Mouse (Mus musculus): ENCODE results near the gene Ube2q1. TPM values are rescaled to one million over a fixed set of nuclear protein-coding genes. Genes with fewer than 3 reads are reported as not detected.
"Not testable (repeated sequence)": the region's sequence is repeated elsewhere in the genome, so short reads cannot be mapped to it uniquely, and the experiment has no call there.

Ube2q1 gene
- polyA plus RNA-seq, 1 experiment, result 49.1 TPM

DNA sequence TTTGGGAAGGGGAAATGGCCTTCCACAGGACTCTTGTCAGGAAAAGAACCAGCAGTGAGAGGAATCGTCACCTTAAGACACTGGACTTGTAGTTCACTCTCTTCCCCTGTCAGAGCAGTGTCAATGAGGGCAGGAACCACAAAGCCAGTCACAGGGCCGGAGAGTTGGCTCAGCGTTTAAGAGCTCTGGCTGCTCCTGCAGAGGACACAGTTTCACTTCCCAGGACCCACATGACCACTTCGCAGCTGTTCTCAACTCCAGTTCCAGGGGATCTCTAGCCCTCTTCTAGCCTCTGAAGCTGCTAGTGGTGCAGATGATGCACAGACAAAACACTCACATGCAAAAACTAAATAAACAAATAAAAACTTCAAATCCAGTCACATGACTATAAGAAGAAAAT, 22.9 kb downstream of the Ube2q1 start:
- no peak for TF ChIP-seq POLR2A (IDR thresholded peaks at IDR 0.05; ENCODE audit: control insufficient read depth, extremely low read depth, insufficient read depth, low read length, poor library complexity)
- TF ChIP-seq CTCF (IDR thresholded peaks at IDR 0.05; ENCODE audit: borderline replicate concordance, control insufficient read depth, extremely low read depth, insufficient read depth, low read length, poor library complexity), result no peak
- Histone ChIP-seq H3K27ac (ENCODE audit: control insufficient read depth, insufficient read depth, low read length) (no peak overlapping the region), H3K4me3 (ENCODE audit: control insufficient read depth, insufficient read depth, low read length) (no peak overlapping the region), H3K36me3 (ENCODE audit: control insufficient read depth, insufficient read depth, low read length) (no peaks in the 10 kb centered on the region), H3K27me3 (ENCODE audit: control insufficient read depth, insufficient read depth, low read length) (no peaks in the 10 kb centered on the region), H3K4me1 (replicated peaks; ENCODE audit: control insufficient read depth, insufficient read depth, low read length) (peaks cover 4% of the 10 kb centered on the region; the same call in 1 of the 2 replicates)
- no peak for DNase-seq
- 4% methylated on average over 4 of the region's 4 CpGs for whole genome bisulfite sequencing

DNA sequence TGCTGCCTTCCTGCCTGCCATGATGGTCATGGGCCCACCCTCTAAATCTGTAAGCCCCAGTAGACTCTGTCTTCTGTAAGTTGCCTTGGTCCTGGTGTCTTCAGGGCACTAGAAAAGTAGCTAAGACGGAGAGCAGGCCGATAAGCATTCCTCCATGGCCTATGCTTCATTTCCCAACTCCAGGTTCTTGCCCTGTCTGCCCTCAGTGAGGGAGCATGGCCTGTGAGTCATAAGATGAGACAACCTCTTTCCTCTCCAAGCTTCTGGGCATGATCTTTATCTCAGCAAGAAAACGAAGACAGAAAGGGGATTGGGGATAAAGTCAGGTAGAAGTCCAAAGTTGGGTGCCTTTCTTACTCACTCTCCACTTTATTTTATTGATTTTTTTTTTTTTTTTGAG, 25.1 kb downstream of the Ube2q1 start:
- no peak for DNase-seq
- Histone ChIP-seq H3K4me1 (replicated peaks; ENCODE audit: control insufficient read depth, insufficient read depth, low read length) (peaks cover 6% of the 10 kb centered on the region; the same call in 1 of the 2 replicates), H3K27ac (ENCODE audit: control insufficient read depth, insufficient read depth, low read length) (no peak overlapping the region), H3K36me3 (ENCODE audit: control insufficient read depth, insufficient read depth, low read length) (no peaks in the 10 kb centered on the region), H3K4me3 (ENCODE audit: control insufficient read depth, insufficient read depth, low read length) (no peak overlapping the region), H3K27me3 (ENCODE audit: control insufficient read depth, insufficient read depth, low read length) (no peaks in the 10 kb centered on the region)
- no peak for TF ChIP-seq CTCF (IDR thresholded peaks at IDR 0.05; ENCODE audit: borderline replicate concordance, control insufficient read depth, extremely low read depth, insufficient read depth, low read length, poor library complexity)
- TF ChIP-seq POLR2A (IDR thresholded peaks at IDR 0.05; ENCODE audit: control insufficient read depth, extremely low read depth, insufficient read depth, low read length, poor library complexity), result no peak
- WGBS, result 90% methylated on average over 3 of the region's 3 CpGs

DNA sequence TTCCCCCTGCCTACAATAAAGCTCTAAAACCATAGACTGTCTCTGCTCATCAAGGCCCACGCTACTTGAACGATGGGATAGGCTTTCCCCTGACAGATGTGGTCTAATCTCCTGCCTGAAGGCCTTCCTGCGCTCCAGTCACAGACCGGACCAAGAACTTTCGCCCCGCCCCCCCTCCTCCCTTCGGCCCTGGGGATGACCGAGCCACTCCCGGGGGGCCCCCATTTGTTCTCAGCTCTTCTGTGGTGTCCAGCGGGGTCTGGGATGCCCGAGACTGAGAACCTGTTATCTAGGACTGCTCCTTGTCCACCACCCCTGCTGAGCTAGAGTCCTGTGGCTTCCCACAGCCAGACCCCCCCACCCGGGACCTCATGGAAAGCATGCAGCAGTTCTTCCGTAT, 26.1 kb downstream of the Ube2q1 start:
- Histone ChIP-seq H3K27ac (ENCODE audit: control insufficient read depth, insufficient read depth, low read length) (no peak overlapping the region), H3K27me3 (ENCODE audit: control insufficient read depth, insufficient read depth, low read length) (no peaks in the 10 kb centered on the region), H3K4me1 (replicated peaks; ENCODE audit: control insufficient read depth, insufficient read depth, low read length) (peaks cover 6% of the 10 kb centered on the region; the same call in 1 of the 2 replicates), H3K36me3 (ENCODE audit: control insufficient read depth, insufficient read depth, low read length) (no peaks in the 10 kb centered on the region), H3K4me3 (ENCODE audit: control insufficient read depth, insufficient read depth, low read length) (no peak overlapping the region)
- no peak for TF ChIP-seq CTCF (IDR thresholded peaks at IDR 0.05; ENCODE audit: borderline replicate concordance, control insufficient read depth, extremely low read depth, insufficient read depth, low read length, poor library complexity)
- TF ChIP-seq POLR2A (IDR thresholded peaks at IDR 0.05; ENCODE audit: control insufficient read depth, extremely low read depth, insufficient read depth, low read length, poor library complexity), result no peak
- no peak for DNase-seq
- WGBS, result 87% methylated on average over 13 of the region's 13 CpGs

DNA sequence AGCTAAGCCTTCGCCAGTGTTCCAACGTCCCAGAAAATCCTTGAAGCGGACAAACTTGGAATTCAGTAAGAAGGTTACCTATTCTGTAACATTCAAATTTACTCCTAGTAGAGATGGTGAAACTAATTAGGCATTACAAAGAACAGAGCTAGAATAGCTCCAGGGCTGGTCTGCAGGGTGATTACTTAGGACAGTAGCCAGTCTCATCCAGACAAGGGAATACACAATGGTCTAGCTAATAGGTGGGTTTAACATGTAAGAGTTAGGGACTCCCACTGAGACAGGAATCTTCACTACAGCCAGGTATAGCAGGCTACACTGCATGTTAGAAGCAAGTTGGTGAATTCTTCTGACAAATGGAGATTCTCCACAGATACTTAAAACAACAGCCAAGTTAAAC, 26.7 kb downstream of the Ube2q1 start:
- not testable (repeated sequence) for DNase-seq; H3K4me3 ChIP-seq (ENCODE audit: control insufficient read depth, insufficient read depth, low read length); H3K36me3 ChIP-seq (ENCODE audit: control insufficient read depth, insufficient read depth, low read length); H3K4me1 ChIP-seq (replicated peaks; ENCODE audit: control insufficient read depth, insufficient read depth, low read length); H3K27ac ChIP-seq (ENCODE audit: control insufficient read depth, insufficient read depth, low read length); H3K27me3 ChIP-seq (ENCODE audit: control insufficient read depth, insufficient read depth, low read length)
- WGBS, result 96% methylated on average over 3 of the region's 3 CpGs

DNA sequence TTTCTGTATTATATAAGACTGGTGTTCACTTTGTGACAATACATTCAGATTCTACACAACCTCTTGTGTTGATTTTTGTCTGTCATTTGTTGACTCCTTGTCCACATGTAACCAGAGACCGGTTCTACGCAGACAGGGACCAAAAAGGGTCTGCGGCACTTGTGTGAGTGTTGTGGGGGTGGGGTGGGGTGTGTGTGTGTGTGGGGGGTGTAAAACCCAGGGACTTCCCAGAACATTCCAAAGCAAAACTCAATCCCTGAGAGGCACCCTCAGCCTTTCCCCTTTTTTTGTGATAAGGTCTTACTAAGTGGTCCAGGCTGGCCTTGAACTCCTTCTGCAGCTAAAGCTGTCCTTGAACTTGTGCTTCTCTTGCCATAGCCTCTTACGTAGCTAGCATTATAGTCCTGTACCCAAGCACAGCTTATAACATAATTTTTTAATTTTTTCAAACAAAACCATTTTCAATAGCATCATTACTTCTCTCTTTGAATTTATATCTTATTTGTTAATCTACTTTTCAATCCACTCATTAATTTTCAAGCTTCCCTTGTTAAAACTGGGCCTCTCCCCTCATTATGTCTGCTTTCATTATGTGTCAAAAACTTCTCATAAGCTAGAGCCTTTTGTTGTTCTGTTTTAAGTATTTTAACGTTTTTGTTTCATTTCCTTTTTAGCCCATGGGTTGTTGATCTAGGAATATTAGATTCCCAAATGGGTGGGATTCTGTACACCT, 27.5 kb downstream of the Ube2q1 start:
- WGBS, result 77% methylated on average over 5 of the region's 5 CpGs
- H3K27ac ChIP-seq (ENCODE audit: control insufficient read depth, insufficient read depth, low read length), result no peak overlapping the region
- no peak overlapping the region for H3K4me3 ChIP-seq (ENCODE audit: control insufficient read depth, insufficient read depth, low read length)
- no peak for DNase-seq
- H3K4me1 ChIP-seq (replicated peaks; ENCODE audit: control insufficient read depth, insufficient read depth, low read length), result peaks cover 6% of the 10 kb centered on the region; the same call in 1 of the 2 replicates
- no peaks in the 10 kb centered on the region for H3K27me3 ChIP-seq (ENCODE audit: control insufficient read depth, insufficient read depth, low read length)
- no peaks in the 10 kb centered on the region for H3K36me3 ChIP-seq (ENCODE audit: control insufficient read depth, insufficient read depth, low read length)
- TF ChIP-seq CTCF (IDR thresholded peaks at IDR 0.05; ENCODE audit: borderline replicate concordance, control insufficient read depth, extremely low read depth, insufficient read depth, low read length, poor library complexity) (no peak), POLR2A (IDR thresholded peaks at IDR 0.05; ENCODE audit: control insufficient read depth, extremely low read depth, insufficient read depth, low read length, poor library complexity) (no peak)

DNA sequence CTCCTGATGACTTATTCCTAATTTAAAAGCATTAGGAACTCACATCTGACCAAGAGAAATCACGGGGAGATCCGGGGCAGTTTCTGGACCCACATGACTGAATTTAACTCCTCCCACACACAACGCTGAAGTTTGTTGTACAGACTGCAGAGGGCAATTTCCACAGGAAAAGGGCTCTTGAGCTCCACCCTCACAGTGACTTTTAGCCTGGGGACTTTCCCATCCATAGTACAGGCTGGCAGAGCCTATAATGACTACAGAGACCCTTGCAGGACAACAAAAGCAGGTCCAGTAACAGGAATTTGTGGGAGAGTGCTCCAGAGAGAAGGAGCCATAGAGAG, 28.1 kb downstream of the Ube2q1 start:
- no peak for TF ChIP-seq CTCF (IDR thresholded peaks at IDR 0.05; ENCODE audit: borderline replicate concordance, control insufficient read depth, extremely low read depth, insufficient read depth, low read length, poor library complexity)
- no peak for TF ChIP-seq POLR2A (IDR thresholded peaks at IDR 0.05; ENCODE audit: control insufficient read depth, extremely low read depth, insufficient read depth, low read length, poor library complexity)
- Histone ChIP-seq H3K27ac (ENCODE audit: control insufficient read depth, insufficient read depth, low read length) (no peak overlapping the region), H3K4me1 (replicated peaks; ENCODE audit: control insufficient read depth, insufficient read depth, low read length) (0 out of 2 replicates have a peak, but pooled peaks cover 2% of the 10 kb centered on the region), H3K4me3 (ENCODE audit: control insufficient read depth, insufficient read depth, low read length) (no peak overlapping the region), H3K36me3 (ENCODE audit: control insufficient read depth, insufficient read depth, low read length) (no peaks in the 10 kb centered on the region), H3K27me3 (ENCODE audit: control insufficient read depth, insufficient read depth, low read length) (no peaks in the 10 kb centered on the region)
- 0% methylated on average over 3 of the region's 3 CpGs for WGBS
- no peak for DNase-seq

DNA sequence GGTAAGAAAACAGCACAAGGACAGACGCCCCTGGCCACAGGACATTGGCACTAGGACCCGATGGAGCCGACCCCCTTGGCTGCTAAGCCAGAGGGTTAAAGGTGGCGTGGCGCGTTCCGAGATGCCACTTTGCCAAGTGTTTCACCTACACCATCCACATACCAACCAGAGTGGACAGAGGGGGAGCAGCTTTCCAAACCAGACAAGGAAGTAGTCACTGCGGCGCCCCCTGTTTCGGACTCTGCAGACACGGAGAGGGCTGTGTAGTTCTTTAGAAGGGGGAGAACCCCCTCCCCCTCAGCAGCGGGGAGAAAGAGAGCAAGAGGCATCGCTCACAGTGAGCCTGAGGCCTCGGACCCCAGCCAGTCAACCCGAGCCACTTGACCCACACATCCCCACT, 29.5 kb downstream of the Ube2q1 start:
- Histone ChIP-seq H3K4me1 (replicated peaks; ENCODE audit: control insufficient read depth, insufficient read depth, low read length) (0 out of 2 replicates have a peak, but pooled peaks cover 2% of the 10 kb centered on the region), H3K36me3 (ENCODE audit: control insufficient read depth, insufficient read depth, low read length) (no peaks in the 10 kb centered on the region), H3K4me3 (ENCODE audit: control insufficient read depth, insufficient read depth, low read length) (no peak overlapping the region), H3K27ac (ENCODE audit: control insufficient read depth, insufficient read depth, low read length) (no peak overlapping the region), H3K27me3 (ENCODE audit: control insufficient read depth, insufficient read depth, low read length) (no peaks in the 10 kb centered on the region)
- no peak for DNase-seq
- 92% methylated on average over 15 of the region's 15 CpGs for WGBS
- TF ChIP-seq POLR2A (IDR thresholded peaks at IDR 0.05; ENCODE audit: control insufficient read depth, extremely low read depth, insufficient read depth, low read length, poor library complexity) (no peak), CTCF (IDR thresholded peaks at IDR 0.05; ENCODE audit: borderline replicate concordance, control insufficient read depth, extremely low read depth, insufficient read depth, low read length, poor library complexity) (no peak)
